In genomic region chr19:44458696-44459095, GRCm38 (mm10) we compare ENCODE assay signal across 10 mouse cellular contexts. TPM values are rescaled to one million over a fixed set of nuclear protein-coding genes. Genes with fewer than 3 reads are reported as not detected.
DNase-seq lines count a peak whose midpoint lies in the region; ATAC-seq lines count a peak whose summit lies in the region.
"Had no signal": no experiment of that assay in that cellular context is flagged by ENCODE, and none has a peak within 500 bp of the region (broad histone marks: within the 10 kb centered on the region; RNA-seq: fewer than 3 reads in every experiment).

No protein-coding gene starts in this region.

- no peak overlapping the region for H3K4me3 ChIP-seq in heart, embryonic 11.5 days (ENCODE audit: low read depth, low read length)

- H3K27ac ChIP-seq in heart, embryonic 11.5 days (ENCODE audit: low read depth, low read length): no peak overlapping the region
- H3K27ac ChIP-seq: macrophage had no signal

- H3K27me3 ChIP-seq in heart, embryonic 11.5 days (ENCODE audit: control insufficient read depth, insufficient read depth, low read length): no peaks in the 10 kb centered on the region

- DNase-seq in heart, adult 11 months: peak; percentile 97
- peak; percentile 34 for DNase-seq in testis, postnatal 10 days (ENCODE audit: low spot score)
- DNase-seq in testis, postnatal 14 days (ENCODE audit: low spot score): no peak
- peak; percentile 34 to 51 for DNase-seq in heart, postnatal 10 days
- no peak for DNase-seq in Muller cell, postnatal 12 days (ENCODE audit: inconsistent ontology term)
- no peak for DNase-seq in frontal cortex, postnatal 10 days (ENCODE audit: low spot score in 2 of 2)
- no peak for DNase-seq in embryo, embryonic 10.5 days (ENCODE audit: low spot score)

- H3K4me2 ChIP-seq in heart, embryonic 11.5 days: no peak overlapping the region

- no peaks in the 10 kb centered on the region for H3K9me3 ChIP-seq in heart, embryonic 11.5 days (replicated peaks; ENCODE audit: control insufficient read depth, low read length)

- no peaks in the 10 kb centered on the region; the same call in 1 of the 2 replicates for H3K4me1 ChIP-seq in heart, embryonic 11.5 days (ENCODE audit: control insufficient read depth, insufficient read depth, low read length)

- 82% methylated on average over 13 of the region's 13 CpGs for whole genome bisulfite sequencing in heart, embryonic 11.5 days (ENCODE audit: insufficient replicate concordance)

- ATAC-seq in heart, embryonic 11.5 days (replicated peaks; ENCODE audit: insufficient number of reproducible peaks, low FRiP score, low TSS enrichment): no peak

- intact Hi-C loops in heart, postnatal 10 days (cut with DNase I): no loop called here

- no peak overlapping the region for H3K9ac ChIP-seq in heart, embryonic 11.5 days (ENCODE audit: low read depth, low read length)

- no peaks in the 10 kb centered on the region for H3K36me3 ChIP-seq in heart, embryonic 11.5 days (ENCODE audit: control insufficient read depth, insufficient read depth, low read length)

RNA-seq across cellular contexts. Expression of gene Wnt8b, which starts 34.6 kb away (rescaled TPM):
- polyA plus RNA-seq in heart, embryonic 11.5 days (2014; fragmentation: Nextera tagmentation; extraction: Ambion mirVana): not detected in 2 replicates
- not detected for total RNA-seq in heart, postnatal 10 days (2021)
- total RNA-seq: CH12.LX had no signal
- polyA plus RNA-seq: macrophage had no signal

RNA-seq across cellular contexts. Expression of gene Scd1, which starts 51.0 kb away (rescaled TPM):
- polyA plus RNA-seq in heart, embryonic 11.5 days (2014; fragmentation: Nextera tagmentation; extraction: Ambion mirVana): 2.1 and 2.2 TPM in 2 replicates
- total RNA-seq in heart, postnatal 10 days (2021): 10 to 100 TPM; 19.7 to 30.1 TPM

Comparison
In these comparisons a context has a peak if more than half of its experiments do, and no peak if none do; other contexts are left out.
1. DNase-seq: peak in heart, adult 11 months (single experiment), testis, postnatal 10 days (single experiment) and heart, postnatal 10 days (2 of 2); none in testis, postnatal 14 days (single experiment), Muller cell, postnatal 12 days (single experiment), frontal cortex, postnatal 10 days (0 of 2) and embryo, embryonic 10.5 days (single experiment).